Mouse (Mus musculus): ENCODE data around the gene Gpr107. TPM values are rescaled to one million over a fixed set of nuclear protein-coding genes. Genes with fewer than 3 reads are reported as not detected.

Gpr107 gene
- polyA plus RNA-seq, 1 experiment = 35.2 TPM

DNA sequence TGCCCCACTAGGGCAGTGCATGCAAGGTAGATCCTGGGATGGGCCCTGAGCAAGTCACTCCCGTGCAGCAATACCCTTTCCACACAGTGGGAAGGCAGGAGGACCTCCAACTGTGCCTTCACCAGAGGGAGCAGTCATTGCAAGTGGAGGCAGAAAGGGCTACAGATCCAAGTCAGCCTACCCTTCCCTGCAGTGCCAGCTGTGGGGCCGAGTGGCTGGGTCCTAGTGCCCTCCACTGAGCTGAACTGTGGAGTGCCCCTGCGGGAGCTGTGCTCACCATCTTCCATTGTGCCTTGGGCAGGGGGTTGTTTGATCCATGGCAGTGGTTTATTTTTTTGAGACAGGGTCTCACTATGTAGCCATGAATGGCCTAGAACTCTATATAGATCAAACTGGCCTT, 59.1 kb downstream of the Gpr107 start:
- H3K36me3 ChIP-seq (ENCODE audit: control insufficient read depth, insufficient read depth) = peaks cover 3% of the 10 kb centered on the region
- no peak overlapping the region for H3K4me3 ChIP-seq
- H3K79me2 ChIP-seq (ENCODE audit: control insufficient read depth, insufficient read depth) = no peaks in the 10 kb centered on the region
- no peak for TF ChIP-seq E2F4 (IDR thresholded peaks at IDR 0.05; ENCODE audit: insufficient read depth)
- TF ChIP-seq CEBPB (IDR thresholded peaks at IDR 0.05; ENCODE audit: insufficient read depth, poor library complexity, severe bottlenecking) = no peak
- TF ChIP-seq MYOG (IDR thresholded peaks at IDR 0.05; ENCODE audit: control insufficient read depth in 1 of 3, insufficient read depth in 1 of 3, insufficient read length in 2 of 3, low read depth in 2 of 3) = no peak
- no peak for TF ChIP-seq MAX (IDR thresholded peaks at IDR 0.05; ENCODE audit: low read depth)
- TF ChIP-seq POLR2A (IDR thresholded peaks at IDR 0.05; ENCODE audit: insufficient read length, low read depth) = no peak
- no peak for TF ChIP-seq USF1 (IDR thresholded peaks at IDR 0.05; ENCODE audit: low read depth)
- TF ChIP-seq POLR2AphosphoS2 (IDR thresholded peaks at IDR 0.05; ENCODE audit: insufficient read length, low read depth) = no peak
- no peak for TF ChIP-seq TCF12 (IDR thresholded peaks at IDR 0.05; ENCODE audit: insufficient read depth, poor library complexity, severe bottlenecking)
- TF ChIP-seq MYOD1 (IDR thresholded peaks at IDR 0.05; ENCODE audit: control insufficient read depth in 1 of 3, insufficient read length in 2 of 3, low read depth in 2 of 3) = no peak
- TF ChIP-seq TCF3 (IDR thresholded peaks at IDR 0.05; ENCODE audit: insufficient read length, low read depth) = no peak
- TF ChIP-seq SRF (IDR thresholded peaks at IDR 0.05; ENCODE audit: control insufficient read depth, insufficient read length, low read depth) = no peak
- H3ac ChIP-seq (ENCODE audit: control insufficient read depth, insufficient read length) = no peak overlapping the region
- H3K4me2 ChIP-seq (ENCODE audit: low read depth) = no peak overlapping the region
- no peaks in the 10 kb centered on the region for H3K27me3 ChIP-seq (ENCODE audit: control insufficient read depth, insufficient read depth, insufficient read length)

- TF ChIP-seq USF1 (IDR thresholded peaks at IDR 0.05; ENCODE audit: low read depth) (no peak), E2F4 (IDR thresholded peaks at IDR 0.05; ENCODE audit: insufficient read depth) (no peak), POLR2A (IDR thresholded peaks at IDR 0.05; ENCODE audit: insufficient read length, low read depth) (no peak), MYOG (IDR thresholded peaks at IDR 0.05; ENCODE audit: control insufficient read depth in 1 of 3, insufficient read depth in 1 of 3, insufficient read length in 2 of 3, low read depth in 2 of 3) (no peak), SRF (IDR thresholded peaks at IDR 0.05; ENCODE audit: control insufficient read depth, insufficient read length, low read depth) (no peak), MAX (IDR thresholded peaks at IDR 0.05; ENCODE audit: low read depth) (no peak), TCF12 (IDR thresholded peaks at IDR 0.05; ENCODE audit: insufficient read depth, poor library complexity, severe bottlenecking) (no peak)
- no peaks in the 10 kb centered on the region for H3K36me3 ChIP-seq (ENCODE audit: control insufficient read depth, insufficient read depth)
- no peak overlapping the region for H3ac ChIP-seq (ENCODE audit: control insufficient read depth, insufficient read length)
These were observed 62.2 kb downstream of the Gpr107 start for GRCm38 (mm10) chr2:31214211-31214796.

DNA sequence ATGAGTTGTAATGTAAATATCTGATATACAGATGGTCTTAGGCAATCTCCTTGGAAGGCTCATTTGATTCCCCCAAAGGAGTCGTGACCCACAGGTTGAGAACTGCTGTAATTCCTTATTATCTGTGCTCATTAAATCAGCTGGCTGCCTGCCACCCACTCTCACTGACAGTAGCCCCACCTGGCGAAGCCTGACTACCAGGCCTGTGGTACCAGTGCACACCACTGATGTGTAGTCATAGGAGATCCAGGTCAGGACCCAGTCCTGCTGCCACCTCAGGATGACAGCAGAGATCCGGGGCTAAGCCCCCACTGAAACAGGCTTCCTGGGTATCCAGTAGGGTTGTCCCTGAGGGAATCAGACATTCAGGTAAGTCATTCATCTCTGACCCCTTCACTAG, 66.5 kb downstream of the Gpr107 start:
- Histone ChIP-seq H3K79me2 (ENCODE audit: control insufficient read depth, insufficient read depth) (no peaks in the 10 kb centered on the region), H3K4me3 (no peak overlapping the region), H3ac (ENCODE audit: control insufficient read depth, insufficient read length) (no peak overlapping the region), H3K27me3 (ENCODE audit: control insufficient read depth, insufficient read depth, insufficient read length) (no peaks in the 10 kb centered on the region), H3K4me2 (ENCODE audit: low read depth) (no peak overlapping the region), H3K36me3 (ENCODE audit: control insufficient read depth, insufficient read depth) (no peaks in the 10 kb centered on the region)
- TF ChIP-seq USF1 (IDR thresholded peaks at IDR 0.05; ENCODE audit: low read depth) = no peak
- no peak for TF ChIP-seq REST (IDR thresholded peaks at IDR 0.05; ENCODE audit: insufficient read depth, insufficient read length)
- TF ChIP-seq E2F4 (IDR thresholded peaks at IDR 0.05; ENCODE audit: insufficient read depth) = no peak
- no peak for TF ChIP-seq CEBPB (IDR thresholded peaks at IDR 0.05; ENCODE audit: insufficient read depth, poor library complexity, severe bottlenecking)
- TF ChIP-seq SRF (IDR thresholded peaks at IDR 0.05; ENCODE audit: control insufficient read depth, insufficient read length, low read depth) = no peak
- TF ChIP-seq MYOG (IDR thresholded peaks at IDR 0.05; ENCODE audit: control insufficient read depth in 1 of 3, insufficient read depth in 1 of 3, insufficient read length in 2 of 3, low read depth in 2 of 3) = no peak
- no peak for TF ChIP-seq TCF3 (IDR thresholded peaks at IDR 0.05; ENCODE audit: insufficient read length, low read depth)

More at GRCm38 (mm10) chr2:31214211-31214796, 62.2 kb downstream of the Gpr107 start:
- H3K27me3 ChIP-seq (ENCODE audit: control insufficient read depth, insufficient read depth, insufficient read length) = no peaks in the 10 kb centered on the region
- H3K4me3 ChIP-seq = no peak overlapping the region
- H3K4me2 ChIP-seq (ENCODE audit: low read depth) = no peak overlapping the region
- H3K79me2 ChIP-seq (ENCODE audit: control insufficient read depth, insufficient read depth) = no peaks in the 10 kb centered on the region

- Histone ChIP-seq H3K4me2 (ENCODE audit: low read depth) (no peak overlapping the region), H3K4me3 (no peak overlapping the region), H3K36me3 (ENCODE audit: control insufficient read depth, insufficient read depth) (no peaks in the 10 kb centered on the region), H3ac (ENCODE audit: control insufficient read depth, insufficient read length) (no peak overlapping the region), H3K79me2 (ENCODE audit: control insufficient read depth, insufficient read depth) (no peaks in the 10 kb centered on the region), H3K27me3 (ENCODE audit: control insufficient read depth, insufficient read depth, insufficient read length) (no peaks in the 10 kb centered on the region)
- TF ChIP-seq POLR2AphosphoS2 (IDR thresholded peaks at IDR 0.05; ENCODE audit: insufficient read length, low read depth) (peak; percentile 60), MAX (IDR thresholded peaks at IDR 0.05; ENCODE audit: low read depth) (no peak)
These were observed 67.4 kb downstream of the Gpr107 start for GRCm38 (mm10) chr2:31219470-31219869.

DNA sequence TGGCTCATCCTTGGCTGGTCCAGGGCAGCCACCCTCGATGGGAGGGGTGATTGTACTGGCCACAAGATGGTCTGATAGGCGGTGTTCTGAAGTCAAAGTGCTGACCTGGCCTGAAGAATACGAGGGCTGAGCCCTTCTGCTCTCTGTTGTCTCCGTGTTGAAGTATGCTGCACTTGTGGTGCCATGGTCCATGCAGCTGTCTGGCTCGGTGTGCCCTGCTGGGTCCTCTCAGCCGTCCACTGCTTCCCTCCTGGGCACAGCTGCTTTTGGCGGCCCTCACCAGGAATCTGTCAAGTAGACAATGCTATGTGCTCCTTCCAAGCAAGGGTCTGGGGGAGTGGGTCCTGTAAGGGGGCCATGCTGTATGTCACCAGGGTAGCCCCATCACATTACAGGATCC, 68.7 kb downstream of the Gpr107 start:
- Histone ChIP-seq H3K36me3 (ENCODE audit: control insufficient read depth, insufficient read depth) (no peaks in the 10 kb centered on the region), H3ac (ENCODE audit: control insufficient read depth, insufficient read length) (no peak overlapping the region), H3K79me2 (ENCODE audit: control insufficient read depth, insufficient read depth) (no peaks in the 10 kb centered on the region), H3K27me3 (ENCODE audit: control insufficient read depth, insufficient read depth, insufficient read length) (no peaks in the 10 kb centered on the region), H3K4me3 (no peak overlapping the region), H3K4me2 (ENCODE audit: low read depth) (no peak overlapping the region)
- TF ChIP-seq SRF (IDR thresholded peaks at IDR 0.05; ENCODE audit: control insufficient read depth, insufficient read length, low read depth) (no peak), MYOG (IDR thresholded peaks at IDR 0.05; ENCODE audit: control insufficient read depth in 1 of 3, insufficient read depth in 1 of 3, insufficient read length in 2 of 3, low read depth in 2 of 3) (peak in 2 of 3 experiments; percentile 72 to 79), MYOD1 (IDR thresholded peaks at IDR 0.05; ENCODE audit: control insufficient read depth in 1 of 3, insufficient read length in 2 of 3, low read depth in 2 of 3) (peak in 2 of 3 experiments; percentile 47 to 52), POLR2AphosphoS2 (IDR thresholded peaks at IDR 0.05; ENCODE audit: insufficient read length, low read depth) (peak; percentile 91), TCF12 (IDR thresholded peaks at IDR 0.05; ENCODE audit: insufficient read depth, poor library complexity, severe bottlenecking) (no peak)

All from myocyte (in vitro differentiated cells).